In the genomic region with DNA sequence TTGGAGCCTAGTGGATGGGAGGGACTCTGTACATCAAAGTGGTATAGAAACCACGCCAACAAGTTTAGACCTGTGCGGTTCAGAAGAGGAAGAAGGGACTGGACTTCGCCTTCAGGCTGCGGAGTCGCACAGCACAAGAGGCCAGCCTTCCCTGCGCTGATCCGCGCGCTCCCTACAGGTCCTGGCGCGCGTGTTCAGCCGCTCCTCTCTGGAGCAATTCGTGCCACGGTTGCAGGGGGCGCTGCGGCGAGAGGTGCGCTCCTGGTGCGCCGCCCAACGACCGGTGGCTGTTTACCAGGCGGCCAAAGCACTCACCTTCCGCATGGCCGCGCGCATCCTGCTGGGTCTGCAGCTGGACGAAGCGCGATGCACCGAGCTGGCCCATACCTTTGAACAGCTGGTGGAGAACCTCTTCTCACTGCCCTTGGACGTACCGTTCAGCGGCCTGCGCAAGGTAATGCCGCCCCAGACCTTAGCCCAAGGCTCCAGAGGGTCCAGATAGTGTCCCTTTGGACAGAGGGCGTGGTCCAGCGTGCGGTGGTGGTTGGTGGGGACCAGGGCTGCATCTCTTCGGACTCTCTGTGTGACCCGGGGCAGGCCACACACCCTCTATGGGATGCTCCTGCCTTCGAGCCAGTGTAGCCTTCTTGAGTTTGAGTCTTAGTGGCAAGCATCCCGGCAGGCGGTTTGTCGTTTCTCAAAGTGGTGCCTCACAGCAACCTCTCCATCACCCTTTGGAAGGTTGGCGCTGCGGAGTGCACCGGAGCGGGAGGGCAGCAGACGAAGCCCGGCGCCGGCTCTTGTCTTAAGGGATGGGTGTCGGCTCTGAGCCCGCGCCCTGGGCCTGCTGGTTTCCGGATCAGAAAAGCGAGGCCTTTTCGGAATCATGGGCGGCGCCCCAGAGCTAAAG, we compare ENCODE assay signal across 11 mouse cellular contexts. TPM values are rescaled to one million over a fixed set of nuclear protein-coding genes. Genes with fewer than 3 reads are reported as not detected.
DNase-seq lines count a peak whose midpoint lies in the region; ATAC-seq and TF ChIP-seq lines count a peak whose summit lies in the region.
"Had no signal": no experiment of that assay in that cellular context is flagged by ENCODE, and none has a peak within 500 bp of the region (broad histone marks: within the 10 kb centered on the region; RNA-seq: fewer than 3 reads in every experiment).

No protein-coding gene starts in this region.

- H3K4me1 ChIP-seq in heart, embryonic 11.5 days (ENCODE audit: control insufficient read depth, insufficient read depth, low read length), result peaks cover 5% of the 10 kb centered on the region; the same call in 1 of the 2 replicates
- peaks cover 2 to 7% of the 10 kb centered on the region in 2 experiments; a peak in 2 of 4 replicates for H3K4me1 ChIP-seq in ES-E14 (ENCODE audit: control insufficient read depth in 2 of 2, insufficient read depth in 2 of 2, low read length in 2 of 2, poor library complexity in 1 of 2)
- H3K4me1 ChIP-seq in heart, embryonic 15.5 days (replicated peaks), result peaks cover 19% of the 10 kb centered on the region

- peaks cover 97% of the 10 kb centered on the region for H3K27me3 ChIP-seq in heart, embryonic 11.5 days (ENCODE audit: control insufficient read depth, insufficient read depth, low read length)
- H3K27me3 ChIP-seq in heart, embryonic 15.5 days, result peaks cover 88% of the 10 kb centered on the region

- H3K4me3 ChIP-seq in heart, embryonic 11.5 days (ENCODE audit: low read depth, low read length), result 0 out of 2 replicates have a peak overlapping the region, but pooled peaks have one; percentile 4
- H3K4me3 ChIP-seq in ES-E14 (ENCODE audit: insufficient read depth in 1 of 2, low read depth in 1 of 2, low read length in 2 of 2, poor library complexity in 1 of 2, severe bottlenecking in 1 of 2), result peak overlapping the region; percentile 40 to 42; a peak in 3 of 4 replicates
- 0 out of 2 replicates have a peak overlapping the region, but pooled peaks have one; percentile 13 for H3K4me3 ChIP-seq in heart, embryonic 15.5 days
- H3K4me3 ChIP-seq: lung, embryonic 15.5 days had no signal

- intact Hi-C loops in heart, postnatal 10 days (cut with DNase I), result no loop called here
- intact Hi-C loops in left cerebral cortex, postnatal 36 days (cut with DNase I), result no loop called here

- WGBS in heart, embryonic 11.5 days (ENCODE audit: insufficient replicate concordance), result 5% methylated on average over 62 of the region's 62 CpGs
- WGBS in heart, embryonic 15.5 days, result 11% methylated on average over 62 of the region's 62 CpGs

- no peak overlapping the region for H3K27ac ChIP-seq in heart, embryonic 11.5 days (ENCODE audit: low read depth, low read length)
- H3K27ac ChIP-seq in ES-E14 (ENCODE audit: insufficient read depth, low read depth, low read length, poor library complexity, severe bottlenecking), result no peak overlapping the region
- no peak overlapping the region for H3K27ac ChIP-seq in heart, embryonic 15.5 days
- H3K27ac ChIP-seq: lung, embryonic 15.5 days had no signal

- no peak overlapping the region for H3K9ac ChIP-seq in heart, embryonic 11.5 days (ENCODE audit: low read depth, low read length)
- no peak overlapping the region for H3K9ac ChIP-seq in ES-E14 (ENCODE audit: insufficient read depth, low read depth, low read length, poor library complexity, severe bottlenecking)
- H3K9ac ChIP-seq in heart, embryonic 15.5 days, result no peak overlapping the region
- H3K9ac ChIP-seq: lung, embryonic 15.5 days had no signal

- DNase-seq in heart, postnatal 10 days, result no peak
- no peak for DNase-seq in ES-E14 (ENCODE audit: low read depth, low spot score)
- DNase-seq in lung, postnatal 36 days, result peak; percentile 9
- DNase-seq in urinary bladder, postnatal 10 days (ENCODE audit: low spot score), result no peak
- no peak for DNase-seq in T-cell, adult 2 months (ENCODE audit: low spot score)
- no peak for DNase-seq in left cerebral cortex, postnatal 36 days (ENCODE audit: low spot score in 2 of 2)

- H3K4me2 ChIP-seq in heart, embryonic 11.5 days, result peak overlapping the region; percentile 4
- 0 out of 2 replicates have a peak overlapping the region, but pooled peaks have one; percentile 28 for H3K4me2 ChIP-seq in heart, embryonic 15.5 days
- H3K4me2 ChIP-seq: lung, embryonic 15.5 days had no signal

- no peaks in the 10 kb centered on the region for H3K36me3 ChIP-seq in heart, embryonic 11.5 days (ENCODE audit: control insufficient read depth, insufficient read depth, low read length)
- H3K36me3 ChIP-seq in ES-E14 (ENCODE audit: control insufficient read depth, insufficient read depth, low read length, poor library complexity, severe bottlenecking), result no peaks in the 10 kb centered on the region
- H3K36me3 ChIP-seq in heart, embryonic 15.5 days, result no peaks in the 10 kb centered on the region
- H3K36me3 ChIP-seq: lung, embryonic 15.5 days had no signal

- ATAC-seq in heart, embryonic 11.5 days (replicated peaks; ENCODE audit: insufficient number of reproducible peaks, low FRiP score, low TSS enrichment), result 0 out of 2 replicates have a peak, but pooled peaks have one; percentile 26
- ATAC-seq in heart, embryonic 15.5 days (replicated peaks; ENCODE audit: insufficient number of reproducible peaks, insufficient read depth, low FRiP score, low read depth), result peak; percentile 31; the same call in 1 of the 2 replicates

- in situ Hi-C loops in ES-E14 (cut with MboI; ENCODE audit: low sequenced_read_pairs in 2 of 2, unreplicated experiment in 2 of 2), result no loop called here

- no peaks in the 10 kb centered on the region for H3K9me3 ChIP-seq in heart, embryonic 11.5 days (replicated peaks; ENCODE audit: control insufficient read depth, low read length)
- no peaks in the 10 kb centered on the region for H3K9me3 ChIP-seq in ES-E14 (ENCODE audit: control insufficient read depth, insufficient read depth, low read depth, low read length)
- no peaks in the 10 kb centered on the region for H3K9me3 ChIP-seq in heart, embryonic 15.5 days (replicated peaks)
- H3K9me3 ChIP-seq: G1E; lung, embryonic 15.5 days had no signal

TF ChIP-seq in ES-E14, 5 proteins besides CTCF, POLR2A, EP300 and RAD21:
- TF ChIP-seq CHD2 (IDR thresholded peaks at IDR 0.05; ENCODE audit: low read depth, low read length) (no peak), ZNF384 (IDR thresholded peaks at IDR 0.05; ENCODE audit: low read depth, low read length) (no peak), ZC3H11A (IDR thresholded peaks at IDR 0.05; ENCODE audit: borderline replicate concordance, low read depth, low read length) (no peak), MAFK (IDR thresholded peaks at IDR 0.05; ENCODE audit: insufficient read depth, low read depth, low read length) (no peak), HCFC1 (IDR thresholded peaks at IDR 0.05; ENCODE audit: borderline replicate concordance, insufficient read depth, low read length) (no peak)

RNA-seq across cellular contexts. Expression of a gene that starts 1.8 kb away (rescaled TPM):
- not detected in 2 replicates for polyA plus RNA-seq in heart, embryonic 11.5 days (2014; fragmentation: Nextera tagmentation; extraction: Ambion mirVana)
- not detected for total RNA-seq in heart, postnatal 10 days (2021)
- 0.31 and 0.32 TPM in 2 replicates for total RNA-seq in ES-E14 (2012; rRNA removed)
- not detected in 2 replicates for polyA plus RNA-seq in heart, embryonic 15.5 days (2015; fragmentation: Nextera tagmentation; extraction: Ambion mirVana)
- not detected for total RNA-seq in left cerebral cortex, postnatal 36 days (2021)
- polyA plus RNA-seq: cortical plate, adult 2 months; lung, embryonic 15.5 days had no signal

RNA-seq across cellular contexts. Expression of a gene that starts 10.4 kb away (rescaled TPM):
- 0.57 and 0.59 TPM in 2 replicates for polyA plus RNA-seq in heart, embryonic 11.5 days (2014; fragmentation: Nextera tagmentation; extraction: Ambion mirVana)
- under 1 TPM; 0.43 to 0.62 TPM for total RNA-seq in heart, postnatal 10 days (2021)
- 3.7 and 5.7 TPM in 2 replicates for total RNA-seq in ES-E14 (2012; rRNA removed)
- 1.7 and 2.1 TPM in 2 replicates for polyA plus RNA-seq in heart, embryonic 15.5 days (2015; fragmentation: Nextera tagmentation; extraction: Ambion mirVana)
- not detected for total RNA-seq in left cerebral cortex, postnatal 36 days (2021)
